In genomic region chr10:111581847-111582246, GRCm38 (mm10) we compare ENCODE assay signal across 24 mouse cellular contexts.
"Had no signal": no experiment of that assay in that cellular context is flagged by ENCODE, and none has a peak within 500 bp of the region (broad histone marks: within the 10 kb centered on the region; RNA-seq: fewer than 3 reads in every experiment).

No protein-coding gene starts in this region.

- H3K36me3 ChIP-seq: heart, embryonic 12.5 days; heart, embryonic 15.5 days; hindbrain, embryonic 10.5 days; hindbrain, embryonic 12.5 days; intestine, embryonic 15.5 days; limb, embryonic 10.5 days; limb, embryonic 12.5 days; liver, embryonic 13.5 days; liver, embryonic 15.5 days had no signal

- H3K4me1 ChIP-seq: hindbrain, embryonic 12.5 days; limb, embryonic 12.5 days had no signal

- H3K27ac ChIP-seq: gastrocnemius, adult 2 months; hindbrain, embryonic 10.5 days; hindbrain, embryonic 12.5 days; hindbrain, embryonic 14.5 days; intestine, embryonic 15.5 days; layer of hippocampus, adult 2 months; left cerebral cortex, adult 2 months; limb, embryonic 10.5 days; limb, embryonic 12.5 days; liver, embryonic 13.5 days had no signal

- ATAC-seq: hindbrain, embryonic 16.5 days; inflammation-experienced regulatory T-cells, adult 6 months; intestine, embryonic 15.5 days; intestine, postnatal 0 days had no signal

- H3K9ac ChIP-seq: heart, embryonic 12.5 days; heart, embryonic 15.5 days; hindbrain, embryonic 12.5 days; hindbrain, embryonic 14.5 days; intestine, embryonic 15.5 days; limb, embryonic 12.5 days; liver, embryonic 13.5 days; liver, embryonic 15.5 days had no signal

- H3K9me3 ChIP-seq: heart, embryonic 12.5 days; heart, embryonic 15.5 days; hindbrain, embryonic 10.5 days; hindbrain, embryonic 12.5 days; intestine, embryonic 15.5 days; limb, embryonic 10.5 days; limb, embryonic 12.5 days; liver, embryonic 13.5 days; liver, embryonic 15.5 days had no signal

- H3K27me3 ChIP-seq: heart, embryonic 12.5 days; heart, embryonic 15.5 days; hindbrain, embryonic 12.5 days; intestine, embryonic 15.5 days; limb, embryonic 12.5 days; liver, embryonic 13.5 days; liver, embryonic 15.5 days had no signal

- H3K4me2 ChIP-seq: heart, embryonic 12.5 days; hindbrain, embryonic 12.5 days; hindbrain, embryonic 14.5 days; intestine, embryonic 15.5 days; limb, embryonic 12.5 days; liver, embryonic 13.5 days; liver, embryonic 15.5 days had no signal

- DNase-seq: gastrocnemius, adult 2 months; gastrocnemius, postnatal 10 days; gastrocnemius, postnatal 25 days; heart, postnatal 4 days; kidney, adult 18-20 months; kidney, adult 8-10 months; kidney, postnatal 10 days; kidney, postnatal 4 days; liver, embryonic 13.5 days; lung, adult 2 months had no signal

- H3K4me3 ChIP-seq: gastrocnemius, adult 2 months; heart, embryonic 12.5 days; heart, embryonic 15.5 days; hindbrain, embryonic 10.5 days; hindbrain, embryonic 12.5 days; intestine, embryonic 15.5 days; layer of hippocampus, adult 2 months; left cerebral cortex, adult 2 months; limb, embryonic 10.5 days; limb, embryonic 12.5 days; liver, embryonic 13.5 days; liver, embryonic 15.5 days had no signal
